Mouse (Mus musculus): ENCODE measurements at regions not wholly inside any gene's neighbourhood (a gene's known extent, or its start where the extent isn't known, plus 50 kb on each side); places are given as distances from the start of the nearest gene placed in this dataset.

DNA sequence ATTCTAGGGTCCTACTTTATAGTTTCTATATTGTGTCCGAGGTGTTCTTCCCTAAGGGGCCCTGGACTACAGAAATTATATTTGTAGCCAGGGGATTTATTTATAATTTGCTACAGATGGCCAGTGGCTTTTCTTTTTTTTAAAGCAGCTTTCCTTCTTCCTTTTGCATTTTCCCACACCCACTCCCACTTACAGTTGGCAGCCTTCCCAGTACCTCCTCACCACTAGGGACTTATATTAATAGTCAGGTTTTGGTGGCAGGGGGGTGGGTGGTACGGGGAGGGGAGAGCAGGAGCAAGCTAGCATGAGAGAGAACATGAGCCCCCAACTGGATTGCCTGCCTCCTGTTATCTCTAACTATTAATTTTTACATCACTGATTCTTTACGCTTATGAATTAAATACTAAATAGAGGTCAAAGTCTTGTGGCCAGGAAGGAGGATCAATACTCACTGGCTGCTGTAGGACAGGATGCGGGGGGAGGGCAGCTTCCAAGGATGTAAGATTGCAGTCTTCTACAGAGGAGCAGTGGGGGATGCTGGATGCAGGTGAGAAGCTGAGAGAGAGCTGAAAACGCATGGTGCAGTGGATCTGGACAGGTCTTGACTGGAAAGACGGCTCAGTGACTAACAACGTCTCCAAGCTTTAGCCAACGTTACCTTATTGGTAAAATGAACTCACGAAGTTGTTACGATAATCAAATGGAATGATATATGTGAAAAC lies 202.6 kb downstream of the Kcnrg start:
- ATAC-seq (ENCODE audit: insufficient read depth, low FRiP score, low TSS enrichment) (no peak), DNase-seq (ENCODE audit: low spot score) (no peak)
- no peak overlapping the region for H3K4me3 ChIP-seq (ENCODE audit: low read depth, low read length)
- 85% methylated on average over 10 of the region's 10 CpGs for WGBS
- no peak overlapping the region for H3K4me2 ChIP-seq (ENCODE audit: low read depth)
- H3K9me3 ChIP-seq (ENCODE audit: control insufficient read depth, low read length), result no peaks in the 10 kb centered on the region
- no peak overlapping the region for H3K27ac ChIP-seq (ENCODE audit: low read depth, low read length)
- H3K27me3 ChIP-seq (ENCODE audit: control insufficient read depth, insufficient read depth, low read length), result no peaks in the 10 kb centered on the region
- no peaks in the 10 kb centered on the region for H3K36me3 ChIP-seq (ENCODE audit: control insufficient read depth, insufficient read depth, low read length)
- H3K4me1 ChIP-seq (ENCODE audit: control insufficient read depth, insufficient read depth, low read length), result no peaks in the 10 kb centered on the region
- no peak overlapping the region for H3K9ac ChIP-seq (ENCODE audit: low read length)

DNA sequence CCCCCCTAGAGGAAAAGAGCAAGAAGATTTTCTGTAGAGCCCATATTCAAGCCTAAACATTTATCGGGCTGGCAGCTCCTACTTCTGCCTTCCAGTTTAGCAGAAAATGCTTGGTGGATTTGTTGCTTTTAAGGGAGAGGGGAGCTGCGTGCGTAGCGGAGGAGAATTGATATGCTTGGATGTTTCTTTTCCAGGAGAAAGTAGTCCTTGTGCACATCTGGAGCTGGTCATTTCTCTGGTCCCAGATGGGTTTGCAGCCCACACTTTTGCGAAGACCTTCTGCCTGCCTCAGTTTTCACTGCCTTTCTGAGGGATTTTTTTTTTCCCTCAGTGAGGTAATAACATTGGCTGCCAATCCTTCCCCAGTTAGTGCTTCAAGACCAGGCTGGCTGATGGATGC lies 203.6 kb downstream of the Kcnrg start:
- no peaks in the 10 kb centered on the region for H3K36me3 ChIP-seq (ENCODE audit: control insufficient read depth, insufficient read depth, low read length)
- DNase-seq (ENCODE audit: low spot score), result no peak
- 71% methylated on average over 5 of the region's 5 CpGs for WGBS
- H3K27ac ChIP-seq (ENCODE audit: low read depth, low read length), result no peak overlapping the region
- no peak overlapping the region for H3K4me3 ChIP-seq (ENCODE audit: low read depth, low read length)
- no peak overlapping the region for H3K9ac ChIP-seq (ENCODE audit: low read length)
- no peak for ATAC-seq (ENCODE audit: insufficient read depth, low FRiP score, low TSS enrichment)
- no peaks in the 10 kb centered on the region for H3K27me3 ChIP-seq (ENCODE audit: control insufficient read depth, insufficient read depth, low read length)
- no peaks in the 10 kb centered on the region for H3K9me3 ChIP-seq (ENCODE audit: control insufficient read depth, low read length)
- H3K4me2 ChIP-seq (ENCODE audit: low read depth), result no peak overlapping the region
- H3K4me1 ChIP-seq (ENCODE audit: control insufficient read depth, insufficient read depth, low read length), result no peaks in the 10 kb centered on the region

DNA sequence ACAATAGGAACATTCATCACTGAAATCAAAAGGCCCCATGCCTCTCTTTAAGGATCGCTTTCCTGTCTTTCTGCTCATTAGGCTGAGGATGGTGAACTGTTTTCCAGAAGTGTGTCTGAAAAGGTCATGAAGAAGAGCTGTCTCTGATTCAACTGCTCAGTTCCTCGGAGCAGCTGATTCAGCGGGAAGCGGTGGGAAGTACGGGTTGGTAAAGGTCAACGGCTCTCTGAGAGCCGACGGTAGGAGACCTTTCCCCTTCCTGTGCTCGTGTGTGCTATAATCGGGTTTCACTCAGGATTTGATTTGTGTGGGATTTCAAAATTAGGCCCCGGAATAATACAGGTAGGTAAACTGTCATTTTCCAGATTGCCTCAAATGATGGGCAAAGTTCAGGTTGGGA lies 210.5 kb downstream of the Kcnrg start:
- H3K36me3 ChIP-seq (ENCODE audit: control insufficient read depth, insufficient read depth, low read length), result no peaks in the 10 kb centered on the region
- H3K4me3 ChIP-seq (ENCODE audit: low read depth, low read length), result no peak overlapping the region
- H3K4me2 ChIP-seq (ENCODE audit: low read depth), result no peak overlapping the region
- 52% methylated on average over 11 of the region's 11 CpGs for whole genome bisulfite sequencing
- no peak for ATAC-seq (ENCODE audit: insufficient read depth, low FRiP score, low TSS enrichment)
- H3K27ac ChIP-seq (ENCODE audit: low read depth, low read length), result no peak overlapping the region
- H3K9me3 ChIP-seq (ENCODE audit: control insufficient read depth, low read length), result no peaks in the 10 kb centered on the region
- no peak overlapping the region for H3K9ac ChIP-seq (ENCODE audit: low read length)
- H3K4me1 ChIP-seq (ENCODE audit: control insufficient read depth, insufficient read depth, low read length), result no peaks in the 10 kb centered on the region
- H3K27me3 ChIP-seq (ENCODE audit: control insufficient read depth, insufficient read depth, low read length), result no peaks in the 10 kb centered on the region
- no peak for DNase-seq (ENCODE audit: low spot score)

DNA sequence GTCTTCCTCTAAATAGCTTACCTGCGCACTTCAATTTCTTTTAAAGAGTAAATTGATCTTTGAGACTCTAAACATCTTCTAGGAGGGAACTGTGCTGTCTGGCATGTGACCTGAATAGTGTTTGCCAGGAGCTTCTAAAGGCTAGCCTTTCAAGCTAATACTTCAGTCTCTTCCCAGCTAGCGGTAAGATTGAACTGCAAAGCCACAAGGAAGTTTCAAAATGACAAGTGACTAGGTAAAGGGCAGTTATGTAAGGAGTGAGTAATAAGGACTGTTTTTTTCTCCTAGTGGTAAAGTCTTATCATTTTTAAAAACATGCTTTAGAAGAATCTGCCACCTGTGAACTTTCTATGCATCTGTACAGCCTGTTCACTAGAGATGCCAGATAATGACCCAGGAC lies 211.1 kb downstream of the Kcnrg start:
- ATAC-seq (ENCODE audit: insufficient read depth, low FRiP score, low TSS enrichment) (no peak), DNase-seq (ENCODE audit: low spot score) (no peak)
- whole genome bisulfite sequencing, result 91% methylated on average over 2 of the region's 2 CpGs
- Histone ChIP-seq H3K4me3 (ENCODE audit: low read depth, low read length) (no peak overlapping the region), H3K4me2 (ENCODE audit: low read depth) (no peak overlapping the region), H3K27me3 (ENCODE audit: control insufficient read depth, insufficient read depth, low read length) (no peaks in the 10 kb centered on the region), H3K4me1 (ENCODE audit: control insufficient read depth, insufficient read depth, low read length) (no peaks in the 10 kb centered on the region), H3K9ac (ENCODE audit: low read length) (no peak overlapping the region), H3K36me3 (ENCODE audit: control insufficient read depth, insufficient read depth, low read length) (no peaks in the 10 kb centered on the region), H3K9me3 (ENCODE audit: control insufficient read depth, low read length) (no peaks in the 10 kb centered on the region), H3K27ac (ENCODE audit: low read depth, low read length) (no peak overlapping the region)

DNA sequence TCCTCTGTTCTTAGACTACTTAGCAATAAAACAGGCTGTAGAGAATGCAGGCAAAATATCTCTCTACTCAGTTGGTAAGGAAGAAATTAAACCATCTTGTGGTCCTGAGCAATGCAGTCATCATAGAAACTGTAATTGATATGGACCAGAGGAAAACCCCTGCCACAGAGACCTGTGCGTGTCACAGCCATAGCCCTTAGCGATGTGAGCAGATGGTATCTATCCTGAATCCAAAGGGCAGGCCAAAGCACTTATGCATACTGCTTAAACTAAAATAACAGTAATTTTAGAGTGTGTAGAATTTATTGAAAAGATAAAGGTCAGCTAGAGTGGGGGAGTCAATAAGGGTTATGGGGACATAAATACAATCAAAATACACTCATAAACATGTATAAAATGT lies 212.0 kb downstream of the Kcnrg start:
- H3K27ac ChIP-seq (ENCODE audit: low read depth, low read length), result no peak overlapping the region
- no peaks in the 10 kb centered on the region for H3K36me3 ChIP-seq (ENCODE audit: control insufficient read depth, insufficient read depth, low read length)
- H3K4me2 ChIP-seq (ENCODE audit: low read depth), result no peak overlapping the region
- no peaks in the 10 kb centered on the region for H3K9me3 ChIP-seq (ENCODE audit: control insufficient read depth, low read length)
- 81% methylated on average over 2 of the region's 2 CpGs for WGBS
- H3K9ac ChIP-seq (ENCODE audit: low read length), result no peak overlapping the region
- DNase-seq (ENCODE audit: low spot score) (no peak), ATAC-seq (ENCODE audit: insufficient read depth, low FRiP score, low TSS enrichment) (no peak)
- H3K27me3 ChIP-seq (ENCODE audit: control insufficient read depth, insufficient read depth, low read length), result no peaks in the 10 kb centered on the region
- no peak overlapping the region for H3K4me3 ChIP-seq (ENCODE audit: low read depth, low read length)
- no peaks in the 10 kb centered on the region for H3K4me1 ChIP-seq (ENCODE audit: control insufficient read depth, insufficient read depth, low read length)

DNA sequence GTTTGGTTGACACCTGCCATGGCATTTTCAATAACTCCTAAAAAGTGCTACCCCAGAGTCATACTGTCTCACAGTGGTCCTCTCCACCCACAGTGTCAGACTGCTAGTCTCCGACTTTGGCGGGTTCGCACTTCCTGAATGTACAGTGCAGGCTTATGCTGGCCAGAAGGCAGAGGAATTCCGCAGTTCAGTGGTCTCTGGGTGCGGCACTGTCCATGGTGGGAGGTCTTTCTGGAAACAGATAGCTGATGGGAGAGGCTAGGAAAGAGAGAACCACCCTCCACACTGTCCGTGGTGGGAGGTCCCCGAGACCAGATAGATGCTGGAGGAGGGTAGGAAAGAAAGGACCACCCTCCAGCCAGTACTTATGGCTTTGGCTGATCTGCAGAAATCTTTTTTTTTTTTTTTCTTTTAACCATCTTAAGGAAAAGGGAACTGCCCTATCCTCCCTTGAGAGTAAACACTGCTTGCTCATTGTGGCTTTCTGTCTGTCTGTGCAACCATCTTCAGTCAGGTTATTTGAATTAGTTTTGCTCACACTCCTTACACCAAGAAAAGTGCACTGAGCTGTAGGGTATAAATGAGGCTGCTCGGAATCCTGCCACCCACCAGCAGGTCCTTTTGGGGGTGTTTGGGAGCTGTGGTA lies 227.2 kb downstream of the Kcnrg start:
- Histone ChIP-seq H3K27me3 (ENCODE audit: control insufficient read depth, insufficient read depth, low read length) (no peaks in the 10 kb centered on the region), H3K36me3 (ENCODE audit: control insufficient read depth, insufficient read depth, low read length) (no peaks in the 10 kb centered on the region), H3K27ac (ENCODE audit: low read depth, low read length) (no peak overlapping the region), H3K4me2 (ENCODE audit: low read depth) (no peak overlapping the region), H3K9me3 (ENCODE audit: control insufficient read depth, low read length) (no peaks in the 10 kb centered on the region), H3K9ac (ENCODE audit: low read length) (no peak overlapping the region), H3K4me3 (ENCODE audit: low read depth, low read length) (no peak overlapping the region), H3K4me1 (ENCODE audit: control insufficient read depth, insufficient read depth, low read length) (no peaks in the 10 kb centered on the region)
- DNase-seq (ENCODE audit: low spot score), result no peak
- no peak for ATAC-seq (ENCODE audit: insufficient read depth, low FRiP score, low TSS enrichment)
- 68% methylated on average over 8 of the region's 8 CpGs for WGBS

DNA sequence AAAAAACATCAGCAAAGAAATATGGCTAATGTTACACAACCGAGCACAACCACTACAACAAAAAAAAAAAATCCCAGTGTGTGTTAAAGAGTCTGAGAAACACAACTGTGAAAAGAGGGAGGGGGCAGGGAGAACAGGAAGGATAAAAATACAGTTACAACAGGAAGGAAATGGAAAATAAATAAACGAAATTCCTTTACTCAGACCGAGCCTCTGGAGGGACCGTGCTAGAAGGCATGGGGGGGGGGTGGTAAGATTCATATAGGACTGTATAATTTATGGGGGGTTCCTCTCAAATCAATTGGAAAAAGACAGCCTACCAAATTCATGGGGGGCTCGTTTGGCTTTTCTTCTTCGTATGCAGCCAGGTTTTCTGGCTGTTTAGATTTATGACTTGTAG lies 228.5 kb downstream of the Kcnrg start:
- Histone ChIP-seq H3K4me3 (ENCODE audit: low read depth, low read length) (no peak overlapping the region), H3K4me1 (ENCODE audit: control insufficient read depth, insufficient read depth, low read length) (no peaks in the 10 kb centered on the region), H3K9ac (ENCODE audit: low read length) (no peak overlapping the region), H3K27ac (ENCODE audit: low read depth, low read length) (no peak overlapping the region), H3K36me3 (ENCODE audit: control insufficient read depth, insufficient read depth, low read length) (no peaks in the 10 kb centered on the region), H3K4me2 (ENCODE audit: low read depth) (no peak overlapping the region), H3K27me3 (ENCODE audit: control insufficient read depth, insufficient read depth, low read length) (no peaks in the 10 kb centered on the region), H3K9me3 (ENCODE audit: control insufficient read depth, low read length) (no peaks in the 10 kb centered on the region)
- WGBS, result 50% methylated on average over 6 of the region's 6 CpGs
- ATAC-seq (ENCODE audit: insufficient read depth, low FRiP score, low TSS enrichment), result no peak
- no peak for DNase-seq (ENCODE audit: low spot score)

DNA sequence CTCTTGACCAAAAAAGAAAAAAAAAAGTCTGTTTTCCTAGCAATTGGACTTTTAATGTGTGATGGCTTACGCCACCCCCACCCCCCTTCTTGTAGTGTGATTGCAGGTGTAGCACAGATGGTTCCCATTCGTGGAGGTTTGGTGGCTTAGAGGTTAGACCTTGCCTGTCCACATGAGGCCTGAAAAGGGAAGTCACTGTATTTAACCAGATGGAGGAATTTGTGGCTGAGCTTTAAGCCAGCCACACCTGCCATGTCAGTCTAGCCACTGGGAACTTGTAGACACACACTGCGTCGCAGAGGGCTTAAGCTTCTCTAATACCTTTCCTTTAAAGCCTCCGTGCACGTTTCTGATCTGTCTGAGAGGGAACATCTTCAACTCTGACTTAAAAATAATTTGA lies 229.0 kb downstream of the Kcnrg start:
- H3K9me3 ChIP-seq (ENCODE audit: control insufficient read depth, low read length), result no peaks in the 10 kb centered on the region
- H3K27ac ChIP-seq (ENCODE audit: low read depth, low read length), result no peak overlapping the region
- H3K4me3 ChIP-seq (ENCODE audit: low read depth, low read length), result no peak overlapping the region
- DNase-seq (ENCODE audit: low spot score), result peak; percentile 26
- WGBS, result 55% methylated on average over 6 of the region's 6 CpGs
- no peak overlapping the region for H3K4me2 ChIP-seq (ENCODE audit: low read depth)
- H3K9ac ChIP-seq (ENCODE audit: low read length), result no peak overlapping the region
- H3K36me3 ChIP-seq (ENCODE audit: control insufficient read depth, insufficient read depth, low read length), result no peaks in the 10 kb centered on the region
- no peaks in the 10 kb centered on the region for H3K27me3 ChIP-seq (ENCODE audit: control insufficient read depth, insufficient read depth, low read length)
- ATAC-seq (ENCODE audit: insufficient read depth, low FRiP score, low TSS enrichment), result no peak
- no peaks in the 10 kb centered on the region for H3K4me1 ChIP-seq (ENCODE audit: control insufficient read depth, insufficient read depth, low read length)

DNA sequence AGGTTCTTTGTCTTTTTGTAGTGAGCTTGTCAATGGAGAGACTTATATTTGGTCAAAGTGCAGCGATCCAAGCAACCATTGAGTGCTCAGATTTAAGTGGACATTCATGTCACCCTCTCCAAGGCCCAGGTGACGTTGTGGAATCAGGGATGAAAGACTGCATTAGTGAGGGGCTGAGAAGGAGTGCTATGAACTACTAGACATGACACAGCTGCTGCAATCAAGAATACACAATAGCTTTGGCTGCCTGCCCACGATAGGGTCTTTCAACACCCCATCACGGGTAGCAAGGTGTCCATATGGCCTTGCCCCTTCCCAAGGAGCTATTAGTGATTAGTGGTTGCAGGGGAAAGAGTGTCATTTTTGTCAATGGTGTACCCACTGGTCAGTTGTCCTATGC lies 229.7 kb downstream of the Kcnrg start:
- no peaks in the 10 kb centered on the region for H3K4me1 ChIP-seq (ENCODE audit: control insufficient read depth, insufficient read depth, low read length)
- ATAC-seq (ENCODE audit: insufficient read depth, low FRiP score, low TSS enrichment) (no peak), DNase-seq (ENCODE audit: low spot score) (no peak)
- H3K4me3 ChIP-seq (ENCODE audit: low read depth, low read length), result no peak overlapping the region
- H3K9me3 ChIP-seq (ENCODE audit: control insufficient read depth, low read length), result no peaks in the 10 kb centered on the region
- no peak overlapping the region for H3K4me2 ChIP-seq (ENCODE audit: low read depth)
- H3K27ac ChIP-seq (ENCODE audit: low read depth, low read length), result no peak overlapping the region
- no peak overlapping the region for H3K9ac ChIP-seq (ENCODE audit: low read length)
- H3K27me3 ChIP-seq (ENCODE audit: control insufficient read depth, insufficient read depth, low read length), result no peaks in the 10 kb centered on the region
- WGBS, result 77% methylated on average over 4 of the region's 4 CpGs
- H3K36me3 ChIP-seq (ENCODE audit: control insufficient read depth, insufficient read depth, low read length), result no peaks in the 10 kb centered on the region
